Mouse (Mus musculus) ES-Bruce4 (cell line): ENCODE measurements around the gene Glis2.

ENCODE experiments used
- CTCF ChIP-seq: IDR thresholded peaks from one replicate; pipeline ENCODE4 v1.8.1; 2011; ENCODE audit warnings: low read depth, low read length
- EP300 ChIP-seq: IDR thresholded peaks from 2 replicates; pipeline ENCODE4 v1.6.1; 2011; ENCODE audit warnings: low read depth, low read length; ENCODE audit not compliant: insufficient read depth
- POLR2A ChIP-seq: IDR thresholded peaks from one replicate; pipeline ENCODE4 v1.8.1; 2011; ENCODE audit warnings: low read length; ENCODE audit not compliant: insufficient read depth

DNA sequence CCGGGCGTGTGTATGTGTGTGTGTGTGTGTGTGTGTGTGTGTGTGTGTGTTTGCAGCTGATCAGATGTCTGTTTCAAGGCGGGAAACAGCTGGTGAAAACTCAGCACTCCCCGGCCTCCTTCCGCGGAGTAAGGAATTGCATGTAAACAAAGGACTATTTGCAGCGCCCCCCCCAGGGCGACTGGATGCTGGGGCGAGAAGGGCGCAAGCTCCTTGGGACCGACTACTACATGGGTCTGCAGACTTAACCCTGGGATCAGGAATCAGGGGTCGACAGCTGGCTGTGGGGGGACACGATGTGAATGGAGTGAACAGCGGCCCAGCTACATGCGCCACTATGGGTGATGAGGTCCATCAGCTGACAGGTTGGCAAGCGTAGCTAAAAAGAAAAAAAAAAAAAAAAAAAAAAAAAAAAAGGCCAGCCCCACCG, 34.8 kb upstream of the Glis2 start, which contains the start of gene Tfap4:
- TF ChIP-seq CTCF: peak; percentile 42
- TF ChIP-seq POLR2A: no peak
- peak; percentile 77 for TF ChIP-seq EP300
